ENCODE assay signal across 29 mouse cellular contexts in the genomic region with DNA sequence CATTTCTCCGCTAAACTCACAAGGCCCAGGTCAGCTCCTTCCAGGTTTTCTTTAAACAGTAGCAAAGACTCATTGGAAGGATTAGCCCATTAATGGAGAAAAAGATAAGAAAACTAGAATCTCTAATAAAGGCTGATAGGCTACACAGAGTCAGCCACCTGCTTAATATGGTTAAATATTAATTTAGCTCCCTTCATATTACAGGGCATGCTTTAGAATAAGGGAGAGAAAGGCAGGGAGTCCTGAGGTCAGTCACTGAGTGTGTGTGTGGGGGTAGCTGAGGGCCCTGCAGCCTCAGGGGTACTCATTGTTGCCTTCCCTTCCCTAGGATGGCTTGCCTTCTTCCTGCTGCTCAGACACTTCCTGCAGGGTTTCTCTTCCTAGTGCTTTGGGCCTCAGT. TPM values are rescaled to one million over a fixed set of nuclear protein-coding genes. Genes with fewer than 3 reads are reported as not detected.
A peak's percentile ranks its signal among the peaks of the same experiment; 100 is the strongest.
DNase-seq lines count a peak whose midpoint lies in the region; ATAC-seq and TF ChIP-seq lines count a peak whose summit lies in the region.
"Had no signal": no experiment of that assay in that cellular context is flagged by ENCODE, and none has a peak within 500 bp of the region (broad histone marks: within the 10 kb centered on the region; RNA-seq: fewer than 3 reads in every experiment).

No protein-coding gene starts in this region.

- no peak for TF ChIP-seq CTCF in intestine, postnatal 0 days (IDR thresholded peaks at IDR 0.05; ENCODE audit: low read depth)
- no peak for TF ChIP-seq CTCF in liver, adult 2 months (IDR thresholded peaks at IDR 0.05; ENCODE audit: low read depth, low read length)
- TF ChIP-seq CTCF in stomach, postnatal 0 days (IDR thresholded peaks at IDR 0.05; ENCODE audit: low read depth), result no peak

- DNase-seq in liver, adult 2 months (ENCODE audit: extremely low read depth, low read depth, low spot score), result peak; percentile 49
- DNase-seq in liver, result no peak
- DNase-seq in stomach, postnatal 0 days (ENCODE audit: low spot score), result peak; percentile 9
- no peak for DNase-seq in gastrocnemius, postnatal 14 days
- DNase-seq: adrenal gland, adult 2 months; adrenal gland, adult 8-10 months; adrenal gland, postnatal 10 days; adrenal gland, postnatal 14 days; adrenal gland, postnatal 25 days; adrenal gland, postnatal 36 days; B cell, adult 2 months; cerebellum, adult 11 months; cerebellum, adult 11-12 months; cerebellum, adult 18-20 months had no signal

- peaks cover 24% of the 10 kb centered on the region; the same call in 1 of the 2 replicates for H3K79me2 ChIP-seq in liver, adult 2 months (ENCODE audit: control insufficient read depth, insufficient read depth, low read length)

- H3K27me3 ChIP-seq in intestine, embryonic 15.5 days (replicated peaks), result no peaks in the 10 kb centered on the region
- no peaks in the 10 kb centered on the region for H3K27me3 ChIP-seq in intestine, postnatal 0 days (replicated peaks; ENCODE audit: control insufficient read depth, insufficient read depth, low read length)
- H3K27me3 ChIP-seq in liver, adult 2 months (ENCODE audit: control insufficient read depth, insufficient read depth, low read length), result no peaks in the 10 kb centered on the region
- H3K27me3 ChIP-seq in intestine, embryonic 16.5 days (replicated peaks; ENCODE audit: control insufficient read depth, insufficient read depth, low read length), result no peaks in the 10 kb centered on the region
- no peaks in the 10 kb centered on the region for H3K27me3 ChIP-seq in stomach, postnatal 0 days (ENCODE audit: control insufficient read depth, insufficient read depth, low read length)
- H3K27me3 ChIP-seq: CH12.LX, Patski had no signal

- H3K27ac ChIP-seq in intestine, embryonic 15.5 days, result no peak overlapping the region
- no peak overlapping the region for H3K27ac ChIP-seq in intestine, postnatal 0 days (ENCODE audit: low read depth, low read length)
- peak overlapping the region; percentile 87 for H3K27ac ChIP-seq in liver, adult 2 months (replicated peaks; ENCODE audit: insufficient read depth, low read depth, low read length)
- H3K27ac ChIP-seq in intestine, embryonic 16.5 days (ENCODE audit: low read length), result no peak overlapping the region
- no peak overlapping the region for H3K27ac ChIP-seq in stomach, postnatal 0 days (replicated peaks)

- peak; percentile 61 for ATAC-seq in intestine, embryonic 15.5 days
- ATAC-seq in intestine, postnatal 0 days, result no peak
- ATAC-seq in intestine, embryonic 16.5 days, result peak; percentile 60
- ATAC-seq in stomach, postnatal 0 days (ENCODE audit: low FRiP score, low TSS enrichment), result no peak
- no peak for ATAC-seq in cerebellum, adult (ENCODE audit: insufficient number of reproducible peaks, low FRiP score, low TSS enrichment)
- ATAC-seq: activated CD4-positive, CD25-positive, alpha-beta regulatory T cell, adult 4 months; CD4-positive, CD25-positive, alpha-beta regulatory T cell, adult 4 months; Patski had no signal

- no peaks in the 10 kb centered on the region for H3K9me3 ChIP-seq in intestine, embryonic 15.5 days
- H3K9me3 ChIP-seq in intestine, postnatal 0 days (ENCODE audit: control insufficient read depth), result no peaks in the 10 kb centered on the region
- no peaks in the 10 kb centered on the region for H3K9me3 ChIP-seq in intestine, embryonic 16.5 days (ENCODE audit: control insufficient read depth, low read length)
- no peaks in the 10 kb centered on the region for H3K9me3 ChIP-seq in stomach, postnatal 0 days (ENCODE audit: control insufficient read depth, low read length)
- H3K9me3 ChIP-seq: G1E had no signal

- 64% methylated on average over 1 of the region's 1 CpGs for WGBS in intestine, embryonic 15.5 days
- WGBS in intestine, postnatal 0 days, result 41% methylated on average over 1 of the region's 1 CpGs
- 73% methylated on average over 1 of the region's 1 CpGs for WGBS in liver, adult 2 months
- 68% methylated on average over 1 of the region's 1 CpGs for WGBS in intestine, embryonic 16.5 days
- WGBS in stomach, postnatal 0 days, result 72% methylated on average over 1 of the region's 1 CpGs

- H3K4me1 ChIP-seq in intestine, embryonic 15.5 days (replicated peaks), result peaks cover 10% of the 10 kb centered on the region
- H3K4me1 ChIP-seq in intestine, postnatal 0 days (replicated peaks; ENCODE audit: control insufficient read depth, insufficient read depth, low read length), result peaks cover 5% of the 10 kb centered on the region; the same call in 1 of the 2 replicates
- peaks cover 54% of the 10 kb centered on the region for H3K4me1 ChIP-seq in liver, adult 2 months (ENCODE audit: control insufficient read depth, insufficient read depth, low read length)
- H3K4me1 ChIP-seq in intestine, embryonic 16.5 days (ENCODE audit: control insufficient read depth, insufficient read depth, low read length), result peaks cover 11% of the 10 kb centered on the region; the same call in 1 of the 2 replicates
- H3K4me1 ChIP-seq in stomach, postnatal 0 days (replicated peaks; ENCODE audit: control insufficient read depth, insufficient read depth), result no peaks in the 10 kb centered on the region

- no peaks in the 10 kb centered on the region for H3K36me3 ChIP-seq in intestine, embryonic 15.5 days
- no peaks in the 10 kb centered on the region for H3K36me3 ChIP-seq in intestine, postnatal 0 days (ENCODE audit: control insufficient read depth, insufficient read depth)
- peaks cover 4% of the 10 kb centered on the region; the same call in 1 of the 2 replicates for H3K36me3 ChIP-seq in liver, adult 2 months (ENCODE audit: control insufficient read depth, insufficient read depth, low read length)
- H3K36me3 ChIP-seq in intestine, embryonic 16.5 days (ENCODE audit: control insufficient read depth, insufficient read depth, low read length), result no peaks in the 10 kb centered on the region
- H3K36me3 ChIP-seq in stomach, postnatal 0 days (ENCODE audit: control insufficient read depth, insufficient read depth, low read length), result no peaks in the 10 kb centered on the region
- H3K36me3 ChIP-seq: G1E had no signal

- H3K4me3 ChIP-seq in intestine, embryonic 15.5 days (replicated peaks), result no peak overlapping the region
- no peak overlapping the region for H3K4me3 ChIP-seq in intestine, postnatal 0 days (ENCODE audit: low read depth, low read length)
- H3K4me3 ChIP-seq in liver, adult 2 months (ENCODE audit: insufficient read depth, low read depth, low read length), result no peak overlapping the region
- H3K4me3 ChIP-seq in intestine, embryonic 16.5 days (ENCODE audit: low read length), result no peak overlapping the region
- no peak overlapping the region for H3K4me3 ChIP-seq in stomach, postnatal 0 days (ENCODE audit: low read depth, low read length)

- TF ChIP-seq EP300 in stomach, postnatal 0 days (optimal IDR thresholded peaks at IDR 0.05), result no peak

- no peak overlapping the region for H3K9ac ChIP-seq in intestine, embryonic 15.5 days
- no peak overlapping the region for H3K9ac ChIP-seq in intestine, postnatal 0 days (ENCODE audit: low read depth, low read length)
- no peak overlapping the region for H3K9ac ChIP-seq in liver, adult 2 months (ENCODE audit: low read depth, low read length)
- H3K9ac ChIP-seq in intestine, embryonic 16.5 days (ENCODE audit: low read depth, low read length), result no peak overlapping the region
- H3K9ac ChIP-seq in stomach, postnatal 0 days (ENCODE audit: low read length), result no peak overlapping the region

- intact Hi-C loops in gastrocnemius, postnatal 14 days (cut with DNase I; ENCODE audit: low total_unique reads), result no loop called here

- H3K4me2 ChIP-seq in intestine, embryonic 15.5 days (replicated peaks), result no peak overlapping the region
- no peak overlapping the region for H3K4me2 ChIP-seq in intestine, postnatal 0 days (replicated peaks; ENCODE audit: low read depth)
- H3K4me2 ChIP-seq in intestine, embryonic 16.5 days (ENCODE audit: low read depth, low read length), result no peak overlapping the region
- no peak overlapping the region for H3K4me2 ChIP-seq in stomach, postnatal 0 days (replicated peaks; ENCODE audit: low read depth)

- no peak for TF ChIP-seq POLR2A in liver, adult 2 months (IDR thresholded peaks at IDR 0.05; ENCODE audit: extremely low read depth, insufficient read depth, low read length)

RNA-seq across cellular contexts. Expression of a gene that starts 3.5 kb away (rescaled TPM):
- 7.9 and 10.3 TPM in 2 replicates for polyA plus RNA-seq in intestine, embryonic 15.5 days (2015; fragmentation: Nextera tagmentation; extraction: Ambion mirVana)
- 5.7 and 5.8 TPM in 2 replicates for polyA plus RNA-seq in intestine, postnatal 0 days (2015; fragmentation: Nextera tagmentation; extraction: Ambion mirVana)
- total RNA-seq in liver, adult 2 months (2014; rRNA removed), result 55.4 and 90.9 TPM in 2 replicates
- polyA plus RNA-seq in liver, adult 2 months (2012; rRNA removed), result 84.4 and 106 TPM in 2 replicates
- polyA plus RNA-seq in intestine, embryonic 16.5 days (2015; fragmentation: Nextera tagmentation; extraction: Ambion mirVana), result 9.0 and 11.0 TPM in 2 replicates
- polyA plus RNA-seq in stomach, postnatal 0 days (2015; fragmentation: Nextera tagmentation; extraction: Ambion mirVana), result 56.5 and 65.8 TPM in 2 replicates
- 1 to 10 TPM; 2.1 to 2.4 TPM for total RNA-seq in gastrocnemius, postnatal 14 days (2021)
- total RNA-seq: ES-E14, MEL had no signal
- polyA plus RNA-seq: G1E had no signal

RNA-seq across cellular contexts. Expression of a gene that starts 27.7 kb away (rescaled TPM):
- polyA plus RNA-seq in intestine, embryonic 15.5 days (2015; fragmentation: Nextera tagmentation; extraction: Ambion mirVana), result not detected in 2 replicates
- polyA plus RNA-seq in intestine, postnatal 0 days (2015; fragmentation: Nextera tagmentation; extraction: Ambion mirVana), result not detected in 2 replicates
- total RNA-seq in liver, adult 2 months (2014; rRNA removed), result 75.8 and 159 TPM in 2 replicates
- polyA plus RNA-seq in liver, adult 2 months (2012; rRNA removed), result 41.5 and 119 TPM in 2 replicates
- polyA plus RNA-seq in intestine, embryonic 16.5 days (2015; fragmentation: Nextera tagmentation; extraction: Ambion mirVana), result not detected in 2 replicates
- not detected in 2 replicates for polyA plus RNA-seq in stomach, postnatal 0 days (2015; fragmentation: Nextera tagmentation; extraction: Ambion mirVana)
- under 1 TPM; 0.14 to 0.33 TPM for total RNA-seq in gastrocnemius, postnatal 14 days (2021)
- total RNA-seq: CH12.LX, ES-E14, MEL had no signal
- polyA plus RNA-seq: activated CD4-positive, CD25-positive, alpha-beta regulatory T cell, adult 4 months; brain, embryonic 14.5 days; C2C12; CD4-positive, CD25-positive, alpha-beta regulatory T cell, adult 4 months; G1E; Patski had no signal

RNA-seq across cellular contexts. Expression of a gene that starts 35.1 kb away (rescaled TPM):
- 0.29 and 0.36 TPM in 2 replicates for polyA plus RNA-seq in intestine, embryonic 15.5 days (2015; fragmentation: Nextera tagmentation; extraction: Ambion mirVana)
- polyA plus RNA-seq in intestine, postnatal 0 days (2015; fragmentation: Nextera tagmentation; extraction: Ambion mirVana), result 0.35 and 0.58 TPM in 2 replicates
- 97.1 and 102 TPM in 2 replicates for total RNA-seq in liver, adult 2 months (2014; rRNA removed)
- polyA plus RNA-seq in liver, adult 2 months (2012; rRNA removed), result 77.3 and 91.0 TPM in 2 replicates
- 0.36 and 0.49 TPM in 2 replicates for polyA plus RNA-seq in intestine, embryonic 16.5 days (2015; fragmentation: Nextera tagmentation; extraction: Ambion mirVana)
- 5.2 and 6.7 TPM in 2 replicates for polyA plus RNA-seq in stomach, postnatal 0 days (2015; fragmentation: Nextera tagmentation; extraction: Ambion mirVana)
- total RNA-seq in gastrocnemius, postnatal 14 days (2021), result under 1 TPM; 0.38 to 0.43 TPM
- total RNA-seq: MEL had no signal
- polyA plus RNA-seq: activated CD4-positive, CD25-positive, alpha-beta regulatory T cell, adult 4 months; C2C12; CD4-positive, CD25-positive, alpha-beta regulatory T cell, adult 4 months; G1E had no signal

RNA-seq across cellular contexts. Expression of a gene that starts 43.3 kb away (rescaled TPM):
- polyA plus RNA-seq in intestine, embryonic 15.5 days (2015; fragmentation: Nextera tagmentation; extraction: Ambion mirVana), result 49.1 and 49.8 TPM in 2 replicates
- polyA plus RNA-seq in intestine, postnatal 0 days (2015; fragmentation: Nextera tagmentation; extraction: Ambion mirVana), result 57.4 and 60.9 TPM in 2 replicates
- total RNA-seq in liver, adult 2 months (2014; rRNA removed), result 20.1 and 51.1 TPM in 2 replicates
- polyA plus RNA-seq in liver, adult 2 months (2012; rRNA removed), result 2.0 and 3.9 TPM in 2 replicates
- polyA plus RNA-seq in intestine, embryonic 16.5 days (2015; fragmentation: Nextera tagmentation; extraction: Ambion mirVana), result 82.7 and 89.2 TPM in 2 replicates
- 33.9 and 40.4 TPM in 2 replicates for polyA plus RNA-seq in stomach, postnatal 0 days (2015; fragmentation: Nextera tagmentation; extraction: Ambion mirVana)
- under 1 TPM; 0.60 to 0.94 TPM for total RNA-seq in gastrocnemius, postnatal 14 days (2021)
- total RNA-seq: MEL had no signal
- polyA plus RNA-seq: C2C12 had no signal

RNA-seq across cellular contexts. Expression of a gene that starts 50.5 kb away (rescaled TPM):
- not detected in 2 replicates for polyA plus RNA-seq in intestine, embryonic 15.5 days (2015; fragmentation: Nextera tagmentation; extraction: Ambion mirVana)
- 0.05 and 0.08 TPM in 2 replicates for polyA plus RNA-seq in intestine, postnatal 0 days (2015; fragmentation: Nextera tagmentation; extraction: Ambion mirVana)
- 4.0 and 4.6 TPM in 2 replicates for total RNA-seq in liver, adult 2 months (2014; rRNA removed)
- 0.07 and 0.11 TPM in 2 replicates for polyA plus RNA-seq in liver, adult 2 months (2012; rRNA removed)
- polyA plus RNA-seq in intestine, embryonic 16.5 days (2015; fragmentation: Nextera tagmentation; extraction: Ambion mirVana), result not detected in 2 replicates
- not detected in 2 replicates for polyA plus RNA-seq in stomach, postnatal 0 days (2015; fragmentation: Nextera tagmentation; extraction: Ambion mirVana)
- total RNA-seq in gastrocnemius, postnatal 14 days (2021), result not detected
- total RNA-seq: adrenal gland, adult 18-20 months; adrenal gland, adult 2 months; adrenal gland, adult 8-10 months; adrenal gland, postnatal 14 days; adrenal gland, postnatal 25 days; adrenal gland, postnatal 36 days; adrenal gland, postnatal 4 days; CH12.LX; ES-E14; G1E; MEL had no signal
- polyA plus RNA-seq: activated CD4-positive, CD25-positive, alpha-beta regulatory T cell, adult 4 months; adrenal gland, adult 2 months; brain, embryonic 14.5 days; C2C12; CD4-positive, CD25-positive, alpha-beta regulatory T cell, adult 4 months; G1E; Patski had no signal

Comparison
In these comparisons a context has a peak if more than half of its experiments do, and no peak if none do; other contexts are left out.
1. ATAC-seq: peak in intestine, embryonic 15.5 days (single experiment) and intestine, embryonic 16.5 days (single experiment); none in intestine, postnatal 0 days (single experiment), stomach, postnatal 0 days (single experiment) and cerebellum, adult (single experiment).
2. DNase-seq: peak in liver, adult 2 months (single experiment) and stomach, postnatal 0 days (single experiment); none in liver (single experiment) and gastrocnemius, postnatal 14 days (single experiment).
3. RNA of a gene that starts 27.7 kb away (polyA plus RNA-seq): 41.5 to 119 TPM in liver, adult 2 months; not detected in intestine, embryonic 16.5 days, not detected in intestine, embryonic 15.5 days, not detected in intestine, postnatal 0 days and not detected in stomach, postnatal 0 days; every median in the first group is over 10 times any median in the second.
4. RNA of a gene that starts 35.1 kb away (polyA plus RNA-seq): 77.3 to 91.0 TPM in liver, adult 2 months; 5.2 to 6.7 TPM in stomach, postnatal 0 days, 0.36 to 0.49 TPM in intestine, embryonic 16.5 days, 0.29 to 0.36 TPM in intestine, embryonic 15.5 days and 0.35 to 0.58 TPM in intestine, postnatal 0 days; every median in the first group is over 10 times any median in the second.